Mouse (Mus musculus) midbrain, embryonic 14.5 days (tissue): ENCODE results near the gene Pitpnm3. TPM values are rescaled to one million over a fixed set of nuclear protein-coding genes. Genes with fewer than 3 reads are reported as not detected.

Source experiments
- ATAC-seq: fragments of 200-750 bp; cut with Nextera tagmentation; 2 replicates; pipeline ENCODE4 v1.8.0; 2017; ENCODE audit warnings: moderate number of reproducible peaks, moderate library complexity; ENCODE audit not compliant: low FRiP score, low TSS enrichment
- DNase-seq: peaks from one replicate; pipeline ENCODE4 v3.0.0-alpha.2; 2015
- H3K27ac ChIP-seq: fragments of 300-500 bp; sonication (generic); replicated peaks from 2 replicates; pipeline ENCODE4 v1.5.1; 2014; ENCODE audit warnings: mild to moderate bottlenecking, low read depth, low read length, moderate library complexity
- H3K27me3 ChIP-seq: fragments of 300-500 bp; sonication (generic); 2 replicates; pipeline ENCODE4 v1.6.1; 2014; ENCODE audit warnings: low read length, control low read depth, mixed read lengths; ENCODE audit not compliant: control insufficient read depth, insufficient read depth
- H3K36me3 ChIP-seq: fragments of 300-500 bp; sonication (generic); 2 replicates; pipeline ENCODE4 v1.6.1; 2014; ENCODE audit warnings: low read length, control low read depth; ENCODE audit not compliant: control insufficient read depth, insufficient read depth
- H3K4me1 ChIP-seq: fragments of 300-500 bp; sonication (generic); 2 replicates; pipeline ENCODE4 v1.6.1; 2014; ENCODE audit warnings: mild to moderate bottlenecking, antibody characterized with exemption, low read length, control low read depth; ENCODE audit not compliant: control insufficient read depth, insufficient read depth
- H3K4me2 ChIP-seq: fragments of 300-500 bp; sonication (generic); 2 replicates; pipeline ENCODE4 v1.6.1; 2014; ENCODE audit warnings: mild to moderate bottlenecking, low read length, moderate library complexity
- H3K4me3 ChIP-seq: fragments of 300-500 bp; sonication (generic); replicated peaks from 2 replicates; pipeline ENCODE4 v1.5.1; 2014; ENCODE audit warnings: low read depth, low read length
- H3K9ac ChIP-seq: fragments of 300-500 bp; sonication (generic); replicated peaks from 2 replicates; pipeline ENCODE4 v1.6.1; 2014; ENCODE audit warnings: mild to moderate bottlenecking, low read length, moderate library complexity
- H3K9me3 ChIP-seq: fragments of 300-500 bp; sonication (generic); 2 replicates; pipeline ENCODE4 v1.6.1; 2016; ENCODE audit warnings: low read length, control low read depth, mixed read lengths; ENCODE audit not compliant: control insufficient read depth
- WGBS: fragments of 180-500 bp; shearing (Covaris S2); extraction: QIAGEN DNeasy Blood & Tissue Kit; methylation state at CpG from one replicate; pipeline ENCODE4 v1.1.7; 2014; 5-methylcytosine and 5-hydroxymethylcytosine counted together
- polyA plus RNA-seq: library from polyadenylated mRNA; unstranded; fragments of >200 nt; fragmentation: Nextera tagmentation; extraction: Ambion mirVana; gene quantifications from 2 replicates; pipeline ENCODE4 v1.2.1, GENCODE M21; 2014

Gene Pitpnm3
- polyA plus RNA-seq, 1 experiment from 2014 or later: 4.0 TPM

DNA sequence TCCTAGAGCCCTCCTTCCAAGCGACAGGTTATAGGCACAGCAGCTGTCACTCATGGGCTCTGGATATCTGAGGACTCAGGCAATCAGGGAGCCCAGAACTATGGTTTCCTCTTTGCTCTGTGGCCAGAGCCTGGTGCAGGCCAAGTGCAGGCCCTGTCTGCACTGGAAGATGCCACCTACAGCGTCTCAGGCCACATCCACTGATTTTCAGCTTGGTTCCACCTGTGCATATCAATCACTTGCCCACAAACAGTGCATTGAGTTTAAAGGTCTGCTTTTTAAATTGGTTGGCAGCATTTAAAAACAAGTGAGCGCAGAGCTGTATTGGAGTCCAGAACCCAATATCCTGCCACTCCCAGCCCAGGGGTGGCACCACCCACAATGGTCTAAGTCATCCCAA lies 103.0 kb downstream of the Pitpnm3 start:
- H3K27ac ChIP-seq: no peak overlapping the region
- no peak for ATAC-seq
- H3K27me3 ChIP-seq: peaks cover 6% of the 10 kb centered on the region; the same call in 1 of the 2 replicates
- WGBS: 88% methylated on average over 3 of the region's 3 CpGs
- no peak overlapping the region for H3K4me2 ChIP-seq
- no peak overlapping the region for H3K9ac ChIP-seq
- no peaks in the 10 kb centered on the region for H3K4me1 ChIP-seq
- no peaks in the 10 kb centered on the region for H3K36me3 ChIP-seq
- H3K9me3 ChIP-seq: no peaks in the 10 kb centered on the region
- H3K4me3 ChIP-seq: no peak overlapping the region
- DNase-seq: no peak

- no peaks in the 10 kb centered on the region for H3K9me3 ChIP-seq
- 77% methylated on average over 4 of the region's 4 CpGs for WGBS
- no peaks in the 10 kb centered on the region for H3K4me1 ChIP-seq
- ATAC-seq: no peak
- DNase-seq: no peak
- no peak overlapping the region for H3K9ac ChIP-seq
- H3K27me3 ChIP-seq: peaks cover 6% of the 10 kb centered on the region; the same call in 1 of the 2 replicates
- H3K4me3 ChIP-seq: no peak overlapping the region
- H3K36me3 ChIP-seq: no peaks in the 10 kb centered on the region
- H3K4me2 ChIP-seq: no peak overlapping the region
- H3K27ac ChIP-seq: no peak overlapping the region
These were observed 103.5 kb downstream of the Pitpnm3 start for GRCm38 (mm10) chr11:72032091-72032490.

DNA sequence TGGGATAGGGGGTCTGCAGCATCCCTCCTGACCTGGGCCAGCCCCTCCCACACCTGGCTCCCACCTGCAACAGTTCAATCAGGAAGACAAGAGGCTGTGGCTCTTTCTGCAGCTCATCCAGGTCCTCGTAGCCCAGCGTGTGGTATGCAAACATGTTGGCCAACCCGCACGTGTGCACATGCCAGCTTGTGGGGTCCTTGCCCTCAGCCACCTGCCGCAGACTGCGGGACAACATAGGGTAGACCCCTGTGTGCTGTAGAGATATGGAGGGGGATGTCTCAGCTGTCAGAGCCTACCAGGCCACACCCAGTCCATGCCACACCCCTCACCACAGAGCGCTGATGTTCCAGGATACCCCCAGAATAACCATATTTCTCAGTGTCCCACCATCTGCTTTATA lies 104.2 kb downstream of the Pitpnm3 start:
- H3K4me2 ChIP-seq: no peak overlapping the region
- H3K36me3 ChIP-seq: no peaks in the 10 kb centered on the region
- no peak overlapping the region for H3K9ac ChIP-seq
- no peaks in the 10 kb centered on the region for H3K4me1 ChIP-seq
- H3K27me3 ChIP-seq: peaks cover 6% of the 10 kb centered on the region; the same call in 1 of the 2 replicates
- H3K4me3 ChIP-seq: no peak overlapping the region
- H3K9me3 ChIP-seq: no peaks in the 10 kb centered on the region
- ATAC-seq (no peak), DNase-seq (no peak)
- H3K27ac ChIP-seq: no peak overlapping the region
- WGBS: 93% methylated on average over 7 of the region's 7 CpGs

- H3K4me3 ChIP-seq: no peak overlapping the region
- no peaks in the 10 kb centered on the region for H3K4me1 ChIP-seq
- WGBS: 22% methylated on average over 23 of the region's 23 CpGs
- H3K27ac ChIP-seq: no peak overlapping the region
- ATAC-seq (no peak), DNase-seq (peak; percentile 78)
- H3K27me3 ChIP-seq: peaks cover 6% of the 10 kb centered on the region; the same call in 1 of the 2 replicates
- no peak overlapping the region; the same call in 1 of the 2 replicates for H3K4me2 ChIP-seq
- H3K9me3 ChIP-seq: no peaks in the 10 kb centered on the region
- no peak overlapping the region for H3K9ac ChIP-seq
- H3K36me3 ChIP-seq: no peaks in the 10 kb centered on the region
These were observed 106.4 kb downstream of the Pitpnm3 start for GRCm38 (mm10) chr11:72029143-72029542.

DNA sequence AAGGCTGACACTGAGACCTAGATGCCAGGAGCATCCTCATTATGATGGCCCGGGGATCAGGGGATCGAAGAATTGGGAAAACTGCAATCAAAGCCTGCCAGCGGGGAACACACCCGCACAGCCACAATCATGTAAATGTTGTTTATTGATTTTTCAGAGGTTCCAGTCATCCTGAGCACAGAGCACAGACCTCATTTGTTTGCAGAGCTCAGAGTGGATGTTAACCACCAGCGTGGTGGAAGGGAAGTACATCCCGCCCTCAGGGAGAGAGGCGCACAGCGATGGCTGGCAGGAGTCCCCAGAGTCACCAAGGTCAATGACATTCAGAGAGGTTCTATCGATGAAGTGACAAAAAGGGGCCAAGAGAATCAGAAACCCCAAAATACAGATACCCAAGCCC lies 107.7 kb downstream of the Pitpnm3 start:
- DNase-seq (no peak), ATAC-seq (no peak)
- Histone ChIP-seq H3K36me3 (no peaks in the 10 kb centered on the region), H3K27ac (no peak overlapping the region), H3K27me3 (peaks cover 6% of the 10 kb centered on the region; the same call in 1 of the 2 replicates), H3K4me1 (peaks cover 4% of the 10 kb centered on the region), H3K4me3 (no peak overlapping the region), H3K4me2 (no peak overlapping the region), H3K9ac (no peak overlapping the region), H3K9me3 (no peaks in the 10 kb centered on the region)
- 74% methylated on average over 9 of the region's 9 CpGs for WGBS

GRCm38 (mm10) chr11:72026516-72026915 lies 109.1 kb downstream of the Pitpnm3 start:
- no peak overlapping the region for H3K4me2 ChIP-seq
- ATAC-seq (no peak), DNase-seq (no peak)
- H3K4me1 ChIP-seq: peaks cover 4% of the 10 kb centered on the region
- H3K36me3 ChIP-seq: no peaks in the 10 kb centered on the region
- no peak overlapping the region for H3K27ac ChIP-seq
- H3K4me3 ChIP-seq: no peak overlapping the region
- no peak overlapping the region for H3K9ac ChIP-seq
- no peaks in the 10 kb centered on the region for H3K9me3 ChIP-seq
- WGBS: 88% methylated on average over 9 of the region's 9 CpGs
- peaks cover 6% of the 10 kb centered on the region; the same call in 1 of the 2 replicates for H3K27me3 ChIP-seq

DNA sequence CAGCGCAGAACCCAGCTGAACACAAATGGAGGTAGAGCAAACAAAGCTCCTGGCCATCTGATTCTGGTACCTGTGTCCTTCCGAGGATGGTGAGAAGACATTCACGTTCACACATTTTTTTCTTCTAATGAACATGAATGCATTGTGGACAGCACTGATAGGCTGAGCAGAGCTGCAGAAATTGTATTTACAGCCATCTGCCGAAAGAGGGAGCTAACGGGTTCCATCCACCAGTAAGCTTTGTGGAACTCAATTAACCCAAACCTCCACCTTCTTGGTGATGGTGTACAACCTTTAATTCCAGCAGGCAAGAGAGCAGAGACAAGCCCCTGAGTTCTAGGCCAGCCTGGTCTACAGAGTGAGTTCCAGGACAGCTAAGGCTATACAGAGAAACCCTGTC lies 109.7 kb downstream of the Pitpnm3 start:
- 40% methylated on average over 5 of the region's 5 CpGs for WGBS
- no peak for ATAC-seq
- DNase-seq: peak; percentile 65

DNA sequence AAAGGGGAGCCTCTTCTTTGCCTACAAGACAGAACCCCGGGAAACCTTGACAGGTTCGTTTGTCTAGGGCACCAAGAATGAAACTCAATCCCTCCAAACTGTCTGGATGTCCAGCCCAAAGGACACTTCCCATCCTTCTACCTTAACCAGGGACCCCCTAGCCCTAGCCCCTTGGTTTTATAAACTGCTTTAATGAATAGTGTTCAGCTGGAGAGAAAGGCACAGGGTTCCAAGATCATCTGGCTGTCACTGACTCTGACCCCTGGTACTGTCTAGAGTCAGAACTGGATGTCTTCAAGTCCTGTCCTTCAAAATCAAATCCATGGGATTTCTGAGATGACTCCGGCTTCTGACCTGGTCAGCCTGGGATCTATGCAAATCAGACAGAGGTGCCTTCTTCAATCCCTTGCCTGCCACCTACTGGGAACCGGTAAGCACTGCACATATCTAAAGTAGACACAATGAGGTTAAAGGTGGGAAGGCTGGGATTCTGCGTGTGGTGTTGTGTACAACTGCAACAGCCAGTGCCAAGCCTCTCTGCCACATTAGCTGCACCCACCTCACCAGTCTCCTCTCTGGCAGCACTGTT lies 111.3 kb downstream of the Pitpnm3 start:
- no peaks in the 10 kb centered on the region for H3K36me3 ChIP-seq
- no peak overlapping the region for H3K27ac ChIP-seq
- WGBS: 25% methylated on average over 5 of the region's 5 CpGs

More for the DNA sequence above, 109.7 kb downstream of the Pitpnm3 start:
- Histone ChIP-seq H3K4me3 (no peak overlapping the region), H3K4me1 (peaks cover 4% of the 10 kb centered on the region), H3K9me3 (no peaks in the 10 kb centered on the region), H3K9ac (no peak overlapping the region), H3K27ac (no peak overlapping the region), H3K36me3 (no peaks in the 10 kb centered on the region), H3K27me3 (peaks cover 6% of the 10 kb centered on the region; the same call in 1 of the 2 replicates), H3K4me2 (no peak overlapping the region)

DNA sequence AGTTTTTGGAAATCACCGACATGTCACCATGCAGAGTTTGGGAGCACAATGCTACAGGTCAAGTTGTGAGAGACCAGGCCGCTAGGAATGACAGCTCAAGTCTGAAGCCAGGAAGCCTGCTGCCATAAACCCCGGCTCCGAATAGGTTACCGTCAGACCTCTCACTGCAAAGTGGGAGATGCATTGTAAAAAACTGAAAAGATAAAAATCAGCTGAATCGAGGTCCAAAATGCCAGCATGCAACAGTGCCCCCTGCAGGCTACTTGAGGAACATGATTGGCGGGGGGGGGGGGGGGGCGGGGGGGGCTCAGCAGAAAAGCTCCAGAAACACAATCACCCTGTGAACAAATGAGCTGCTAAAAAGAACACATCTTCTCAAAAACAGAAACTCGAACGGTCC lies 112.0 kb downstream of the Pitpnm3 start:
- no peaks in the 10 kb centered on the region for H3K27me3 ChIP-seq
- ATAC-seq (no peak), DNase-seq (peak; percentile 74)
- H3K4me3 ChIP-seq: no peak overlapping the region
- 39% methylated on average over 8 of the region's 10 CpGs for WGBS
- H3K27ac ChIP-seq: no peak overlapping the region
- no peaks in the 10 kb centered on the region for H3K9me3 ChIP-seq
- H3K4me2 ChIP-seq: no peak overlapping the region
- H3K9ac ChIP-seq: no peak overlapping the region
- no peaks in the 10 kb centered on the region for H3K36me3 ChIP-seq
- peaks cover 4% of the 10 kb centered on the region for H3K4me1 ChIP-seq

More for the DNA sequence above, 111.3 kb downstream of the Pitpnm3 start:
- H3K4me1 ChIP-seq: peaks cover 4% of the 10 kb centered on the region
- H3K27me3 ChIP-seq: no peaks in the 10 kb centered on the region
- ATAC-seq: no peak
- no peak overlapping the region for H3K9ac ChIP-seq
- DNase-seq: peak; percentile 85
- no peak overlapping the region for H3K4me2 ChIP-seq
- H3K4me3 ChIP-seq: no peak overlapping the region
- no peaks in the 10 kb centered on the region for H3K9me3 ChIP-seq
